Mouse (Mus musculus) midbrain, embryonic 16.5 days (tissue): ENCODE results near the gene Ngrn. TPM values are rescaled to one million over a fixed set of nuclear protein-coding genes. Genes with fewer than 3 reads are reported as not detected.

Experiments used
- ATAC-seq: fragments of 200-750 bp; cut with Nextera tagmentation; 2 replicates; pipeline ENCODE4 v1.8.0; 2017; ENCODE audit warnings: moderate TSS enrichment
- H3K27ac ChIP-seq: fragments of 300-500 bp; sonication (generic); 2 replicates; pipeline ENCODE4 v1.5.1; 2014; ENCODE audit warnings: mild to moderate bottlenecking, low read length, mixed read lengths
- H3K27me3 ChIP-seq: fragments of 300-500 bp; sonication (generic); 2 replicates; pipeline ENCODE4 v1.6.1; 2014; ENCODE audit warnings: low read depth, low read length, mixed read lengths; ENCODE audit not compliant: control insufficient read depth, insufficient read depth
- H3K36me3 ChIP-seq: fragments of 300-500 bp; sonication (generic); 2 replicates; pipeline ENCODE4 v1.6.1; 2014; ENCODE audit warnings: mild to moderate bottlenecking, low read length, moderate library complexity, mixed read lengths; ENCODE audit not compliant: control insufficient read depth, insufficient read depth
- H3K4me1 ChIP-seq: fragments of 300-500 bp; sonication (generic); 2 replicates; pipeline ENCODE4 v1.6.1; 2014; ENCODE audit warnings: mild to moderate bottlenecking, low read length, mixed read lengths; ENCODE audit not compliant: control insufficient read depth, insufficient read depth
- H3K4me2 ChIP-seq: fragments of 300-500 bp; sonication (generic); 2 replicates; pipeline ENCODE4 v1.6.1; 2014; ENCODE audit warnings: mild to moderate bottlenecking, low read length, mixed read lengths
- H3K4me3 ChIP-seq: fragments of 300-500 bp; sonication (generic); 2 replicates; pipeline ENCODE4 v1.5.1; 2014; ENCODE audit warnings: low read depth, mild to moderate bottlenecking, low read length, moderate library complexity, mixed read lengths
- H3K9ac ChIP-seq: fragments of 300-500 bp; sonication (generic); 2 replicates; pipeline ENCODE4 v1.6.1; 2014; ENCODE audit warnings: low read depth, low read length, mixed read lengths
- H3K9me3 ChIP-seq: fragments of 300-500 bp; sonication (generic); replicated peaks from 2 replicates; pipeline ENCODE4 v1.6.1; 2014; ENCODE audit warnings: mild to moderate bottlenecking, low read length, mixed read lengths; ENCODE audit not compliant: control insufficient read depth, poor library complexity, severe bottlenecking
- WGBS: fragments of 180-500 bp; shearing (Covaris S2); extraction: QIAGEN DNeasy Blood & Tissue Kit; methylation state at CpG from one replicate; pipeline ENCODE4 v1.1.7; 2014; 5-methylcytosine and 5-hydroxymethylcytosine counted together
- polyA plus RNA-seq: library from polyadenylated mRNA; unstranded; fragments of >200 nt; fragmentation: Nextera tagmentation; extraction: Ambion mirVana; gene quantifications from 2 replicates; pipeline ENCODE4 v1.2.1, GENCODE M21; 2015

Gene Ngrn
- polyA plus RNA-seq, 1 experiment from 2014 or later: 78.5 TPM

DNA sequence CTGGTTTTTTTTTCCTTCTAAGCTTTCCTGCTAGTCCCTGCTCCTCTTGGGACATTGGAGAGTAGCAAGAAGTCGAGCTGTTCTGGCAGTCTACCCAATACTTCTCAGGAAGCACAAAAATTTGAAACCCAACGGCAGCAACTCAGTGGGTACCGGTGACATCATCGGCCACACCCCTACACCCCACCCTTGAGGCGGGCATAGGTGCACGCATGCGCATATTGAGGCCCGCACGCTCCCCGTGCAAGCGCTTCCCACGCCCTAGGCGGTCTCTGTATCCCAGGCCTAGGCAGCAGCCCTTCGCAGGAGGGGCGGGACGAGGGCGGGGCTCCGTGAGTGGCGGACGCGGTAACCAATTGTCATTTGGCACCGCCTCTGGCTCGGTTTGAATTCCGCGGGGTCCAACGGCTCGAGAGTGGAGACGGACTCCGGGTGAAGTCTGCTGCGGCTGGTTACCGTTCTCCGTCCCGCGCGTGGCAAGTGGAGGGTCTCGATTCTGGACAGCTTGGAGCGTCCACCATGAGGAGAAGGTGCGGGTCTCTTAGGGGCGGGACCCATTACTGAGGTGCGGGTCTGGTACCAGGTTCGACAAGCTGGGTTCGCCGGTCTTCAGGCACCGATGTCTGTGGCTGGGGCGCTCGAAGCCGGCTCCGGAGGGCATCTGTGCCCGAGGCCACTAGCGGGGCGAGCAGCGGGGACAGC is 33.2 kb downstream of the Ngrn start, which contains the start of gene Prc1:
Gene Prc1 (plus strand): TSS at position 389 of the 702 bp plus-strand sequence.
- Histone ChIP-seq H3K27ac (peak within 1 kb of the TSS; percentile 64), H3K4me1 (peaks cover 8% of the 10 kb centered on the region), H3K36me3 (peaks cover 2% of the 10 kb centered on the region; the same call in 1 of the 2 replicates), H3K4me2 (peak within 1 kb of the TSS; percentile 98), H3K9me3 (no peaks in the 10 kb centered on the region), H3K4me3 (peak within 1 kb of the TSS; percentile 68), H3K9ac (peak within 1 kb of the TSS; percentile 67), H3K27me3 (no peaks in the 10 kb centered on the region)
- peak; percentile 99 for ATAC-seq
- WGBS: under 1% methylated on average over 52 of the region's 52 CpGs

DNA sequence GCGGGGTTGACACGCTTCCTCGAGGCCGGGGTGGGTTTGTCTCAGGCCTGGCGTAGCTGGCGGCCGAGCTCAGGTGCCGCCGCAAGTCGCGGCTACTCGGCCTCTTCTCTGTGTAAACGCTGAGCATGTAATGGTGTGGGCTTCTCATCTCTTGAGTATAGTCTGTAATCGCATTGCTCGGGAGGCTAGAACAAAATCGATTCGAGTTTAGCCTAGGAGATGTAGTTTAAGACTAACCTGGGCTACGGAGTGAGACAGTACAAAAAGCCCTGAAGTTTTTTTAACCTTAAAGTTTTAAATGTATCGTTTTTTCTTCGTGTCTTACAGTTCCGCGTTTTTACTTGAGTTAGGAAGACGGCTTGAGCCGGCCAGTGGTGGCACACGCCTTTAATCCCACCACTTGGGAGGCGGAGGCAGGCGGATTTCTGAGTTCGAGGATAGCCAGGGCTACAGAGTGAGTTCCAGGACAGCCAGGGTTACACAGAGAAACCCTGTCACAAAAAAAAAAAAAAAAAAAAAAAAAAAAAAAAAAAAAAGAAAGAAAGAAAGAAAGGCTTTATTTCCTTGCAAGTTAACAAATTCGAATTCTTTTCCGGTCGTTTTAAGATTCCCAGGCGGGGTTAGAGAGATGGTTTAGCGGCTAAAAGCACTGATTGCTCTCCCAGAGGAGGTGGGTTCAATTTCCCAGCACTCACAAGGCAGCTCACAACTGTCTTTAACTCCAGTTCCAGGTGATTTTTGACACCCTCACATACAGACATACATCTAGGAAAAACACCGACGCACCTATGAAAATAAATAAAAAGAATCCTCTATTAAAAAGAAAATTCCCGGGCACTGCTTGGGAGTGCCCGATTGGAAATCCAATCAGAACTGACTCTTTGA is 34.0 kb downstream of the Ngrn start:
- H3K9me3 ChIP-seq: no peaks in the 10 kb centered on the region
- ATAC-seq: no peak
- H3K27me3 ChIP-seq: no peaks in the 10 kb centered on the region
- peak overlapping the region; percentile 68 for H3K4me3 ChIP-seq
- peaks cover 8% of the 10 kb centered on the region for H3K4me1 ChIP-seq
- peak overlapping the region; percentile 67 for H3K9ac ChIP-seq
- H3K4me2 ChIP-seq: peak overlapping the region; percentile 98
- 10% methylated on average over 37 of the region's 37 CpGs for WGBS
- H3K36me3 ChIP-seq: peaks cover 2% of the 10 kb centered on the region; the same call in 1 of the 2 replicates
- peak overlapping the region; percentile 35; the same call in 1 of the 2 replicates for H3K27ac ChIP-seq

DNA sequence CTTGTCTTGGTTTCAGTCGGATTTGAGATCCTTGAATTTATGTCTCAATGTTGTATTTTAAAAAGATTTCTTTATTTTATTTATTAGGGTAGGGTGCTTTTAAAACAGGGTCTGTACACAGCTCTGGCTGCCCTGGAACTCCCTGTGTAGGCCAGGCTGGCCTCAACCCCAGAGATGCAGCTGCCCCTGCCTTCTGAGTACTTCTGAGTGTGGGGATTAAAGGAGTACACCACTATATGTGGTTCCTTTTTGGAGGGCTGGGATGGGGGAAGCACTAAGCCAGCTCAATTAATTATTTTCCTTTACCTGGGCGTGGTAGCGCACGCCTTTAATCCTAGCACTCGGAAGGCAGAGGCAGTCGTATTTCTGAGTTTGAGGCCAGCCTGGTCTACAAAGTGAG is 35.4 kb downstream of the Ngrn start:
- Histone ChIP-seq H3K4me1 (peaks cover 8% of the 10 kb centered on the region), H3K27me3 (no peaks in the 10 kb centered on the region), H3K9me3 (no peaks in the 10 kb centered on the region), H3K4me3 (no peak overlapping the region), H3K4me2 (no peak overlapping the region), H3K9ac (no peak overlapping the region), H3K36me3 (no peaks in the 10 kb centered on the region), H3K27ac (no peak overlapping the region)
- 92% methylated on average over 6 of the region's 6 CpGs for WGBS
- no peak for ATAC-seq

DNA sequence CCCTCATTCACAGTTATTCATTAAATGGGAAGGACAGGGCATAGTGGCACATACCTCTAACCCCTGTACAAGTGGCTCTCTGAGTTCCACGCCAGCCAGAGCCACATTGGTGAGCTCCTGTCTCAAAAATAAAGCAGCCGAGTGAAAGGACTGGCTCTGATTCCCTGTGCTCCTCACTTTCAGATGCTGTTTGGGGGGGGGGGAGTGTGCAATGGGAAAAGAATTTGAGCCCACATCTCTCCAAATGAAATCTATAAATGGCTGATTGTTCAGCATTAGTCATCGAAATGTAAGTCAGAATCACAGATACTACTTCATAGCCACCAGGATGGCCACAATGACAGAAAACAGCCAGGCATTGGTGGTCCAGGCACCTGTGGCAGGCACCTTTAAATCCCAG is 36.0 kb downstream of the Ngrn start:
- Histone ChIP-seq H3K4me1 (peaks cover 8% of the 10 kb centered on the region), H3K27me3 (no peaks in the 10 kb centered on the region), H3K9ac (no peak overlapping the region), H3K36me3 (no peaks in the 10 kb centered on the region), H3K4me3 (no peak overlapping the region), H3K9me3 (no peaks in the 10 kb centered on the region), H3K27ac (no peak overlapping the region), H3K4me2 (no peak overlapping the region)
- ATAC-seq: no peak
- 82% methylated on average over 3 of the region's 3 CpGs for WGBS

DNA sequence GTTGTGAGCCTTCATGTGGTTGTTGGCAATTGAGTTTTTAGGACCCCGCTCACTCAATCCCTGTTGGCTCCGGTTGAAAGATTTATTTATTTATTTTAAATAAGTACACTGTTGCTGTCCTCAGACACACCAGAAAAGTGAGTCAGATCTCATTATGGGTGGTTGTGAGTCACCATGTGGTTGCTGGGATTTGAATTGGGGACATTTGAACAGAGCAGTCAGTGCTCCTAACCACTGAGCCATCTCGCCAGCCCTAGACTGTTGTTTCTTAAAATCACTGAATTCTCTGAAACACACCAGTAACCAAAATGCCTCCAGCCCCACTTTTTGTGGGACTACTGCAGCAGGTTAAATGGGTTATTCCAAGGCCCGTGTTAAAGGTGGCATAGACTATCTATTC is 37.7 kb downstream of the Ngrn start:
- no peak overlapping the region for H3K4me2 ChIP-seq
- no peaks in the 10 kb centered on the region for H3K36me3 ChIP-seq
- H3K9ac ChIP-seq: no peak overlapping the region
- WGBS: 92% methylated on average over 4 of the region's 4 CpGs
- H3K4me1 ChIP-seq: peaks cover 8% of the 10 kb centered on the region
- H3K27me3 ChIP-seq: no peaks in the 10 kb centered on the region
- no peak overlapping the region for H3K27ac ChIP-seq
- H3K9me3 ChIP-seq: no peaks in the 10 kb centered on the region
- no peak overlapping the region for H3K4me3 ChIP-seq
- ATAC-seq: no peak

DNA sequence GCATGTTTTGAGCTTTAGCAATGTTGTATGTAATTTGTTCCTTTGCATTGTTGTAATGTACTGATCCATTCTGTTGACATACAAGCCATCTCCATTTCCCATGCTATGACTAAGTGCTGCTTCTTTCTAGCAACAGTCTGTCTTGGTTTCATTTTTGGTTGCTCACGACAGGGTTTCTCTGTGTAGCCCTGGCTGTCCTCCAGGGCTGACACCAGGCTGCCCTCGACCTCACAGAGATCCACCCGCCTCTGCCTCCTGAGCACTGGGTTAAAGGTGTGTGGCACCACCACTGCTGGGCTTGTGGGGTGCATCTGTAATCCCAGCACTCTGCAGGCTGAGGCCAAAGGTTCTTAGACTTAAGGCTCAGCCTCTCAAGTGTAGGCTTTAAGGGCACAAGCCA is 38.6 kb downstream of the Ngrn start:
- H3K9me3 ChIP-seq: no peaks in the 10 kb centered on the region
- H3K27ac ChIP-seq: no peak overlapping the region
- H3K4me1 ChIP-seq: peaks cover 8% of the 10 kb centered on the region
- no peak overlapping the region for H3K9ac ChIP-seq
- H3K4me2 ChIP-seq: no peak overlapping the region
- H3K36me3 ChIP-seq: 0 out of 2 replicates have a peak, but pooled peaks cover 2% of the 10 kb centered on the region
- WGBS: 92% methylated on average over 3 of the region's 3 CpGs
- no peaks in the 10 kb centered on the region for H3K27me3 ChIP-seq
- H3K4me3 ChIP-seq: no peak overlapping the region
- no peak for ATAC-seq

DNA sequence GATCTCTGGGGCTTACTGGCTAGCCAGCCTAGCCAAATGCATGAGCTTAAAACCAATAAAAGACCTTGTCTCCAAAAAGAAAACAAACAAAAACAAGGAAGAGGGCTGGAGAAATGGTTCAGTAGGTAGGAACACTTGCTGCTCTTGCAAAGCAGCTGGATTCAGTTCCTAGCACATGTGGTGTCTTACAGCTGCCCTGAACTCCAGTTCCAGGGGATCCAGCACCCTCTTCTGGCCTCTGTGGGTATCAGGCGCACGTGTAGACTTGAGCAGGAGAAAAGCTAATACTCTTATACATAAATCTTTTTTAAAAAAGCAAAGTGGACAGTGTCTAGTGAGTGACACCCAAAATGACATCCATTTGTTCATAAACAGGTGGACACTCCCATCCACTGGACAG is 40.5 kb downstream of the Ngrn start:
- H3K9ac ChIP-seq: no peak overlapping the region
- H3K27ac ChIP-seq: no peak overlapping the region
- H3K27me3 ChIP-seq: no peaks in the 10 kb centered on the region
- no peak for ATAC-seq
- 86% methylated on average over 2 of the region's 2 CpGs for WGBS
- H3K4me1 ChIP-seq: no peaks in the 10 kb centered on the region
- H3K36me3 ChIP-seq: 0 out of 2 replicates have a peak, but pooled peaks cover 2% of the 10 kb centered on the region
- no peak overlapping the region for H3K4me3 ChIP-seq
- no peaks in the 10 kb centered on the region for H3K9me3 ChIP-seq
- H3K4me2 ChIP-seq: no peak overlapping the region

DNA sequence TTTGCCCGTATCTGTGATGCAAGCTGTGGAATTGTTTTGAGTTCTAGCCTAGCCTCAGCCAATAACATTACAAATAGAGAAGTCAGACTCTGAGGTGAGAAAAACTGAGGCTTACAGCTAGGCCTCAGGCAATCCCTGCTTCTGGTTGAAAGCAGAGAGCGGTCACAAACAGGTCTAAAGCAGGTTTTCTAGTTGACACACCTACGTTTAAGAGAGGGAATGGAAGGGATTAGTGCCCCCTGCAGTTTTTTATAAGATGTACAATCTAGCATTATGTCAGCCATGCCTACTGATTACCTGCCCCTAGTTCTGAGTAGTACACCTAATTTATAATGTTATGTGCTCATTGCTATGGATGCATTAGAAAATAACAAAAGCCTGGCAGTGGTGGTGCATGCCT is 46.8 kb downstream of the Ngrn start:
- 77% methylated on average over 3 of the region's 3 CpGs for WGBS
- no peak for ATAC-seq
- H3K27me3 ChIP-seq: no peaks in the 10 kb centered on the region
- no peak overlapping the region for H3K27ac ChIP-seq
- no peaks in the 10 kb centered on the region for H3K9me3 ChIP-seq
- no peak overlapping the region for H3K9ac ChIP-seq
- H3K4me2 ChIP-seq: no peak overlapping the region
- no peaks in the 10 kb centered on the region for H3K4me1 ChIP-seq
- H3K4me3 ChIP-seq: no peak overlapping the region
- 0 out of 2 replicates have a peak, but pooled peaks cover 2% of the 10 kb centered on the region for H3K36me3 ChIP-seq

DNA sequence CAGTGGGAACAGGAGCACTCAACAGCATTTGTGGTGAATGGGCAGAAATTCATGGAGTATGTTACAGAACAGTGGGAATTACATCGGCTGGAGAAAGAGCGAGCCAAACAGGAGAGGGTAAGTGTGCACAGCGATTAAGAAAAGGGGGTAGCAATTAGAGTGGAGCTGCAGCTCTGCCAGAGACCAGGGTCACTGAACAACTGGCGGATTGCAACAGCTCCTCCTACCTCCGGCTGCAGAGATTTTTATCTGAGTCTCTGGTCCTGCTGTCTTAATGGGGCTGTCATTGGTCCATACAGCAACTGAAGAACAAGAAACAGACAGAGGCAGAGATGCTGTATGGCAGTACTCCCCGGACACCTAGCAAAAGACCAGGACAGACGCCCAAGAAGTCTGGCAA is 49.8 kb downstream of the Ngrn start:
- Histone ChIP-seq H3K4me1 (no peaks in the 10 kb centered on the region), H3K9me3 (no peaks in the 10 kb centered on the region), H3K4me3 (no peak overlapping the region), H3K4me2 (no peak overlapping the region), H3K9ac (no peak overlapping the region), H3K36me3 (0 out of 2 replicates have a peak, but pooled peaks cover 3% of the 10 kb centered on the region), H3K27ac (no peak overlapping the region), H3K27me3 (no peaks in the 10 kb centered on the region)
- WGBS: 82% methylated on average over 7 of the region's 7 CpGs
- ATAC-seq: no peak
